Mouse (Mus musculus): ENCODE results near the gene Tprg. TPM values are rescaled to one million over a fixed set of nuclear protein-coding genes. Genes with fewer than 3 reads are reported as not detected.
A peak's percentile ranks its signal among the peaks of the same experiment; 100 is the strongest.

The Tprg gene
- total RNA-seq (2017), result not detected in 2 replicates

DNA sequence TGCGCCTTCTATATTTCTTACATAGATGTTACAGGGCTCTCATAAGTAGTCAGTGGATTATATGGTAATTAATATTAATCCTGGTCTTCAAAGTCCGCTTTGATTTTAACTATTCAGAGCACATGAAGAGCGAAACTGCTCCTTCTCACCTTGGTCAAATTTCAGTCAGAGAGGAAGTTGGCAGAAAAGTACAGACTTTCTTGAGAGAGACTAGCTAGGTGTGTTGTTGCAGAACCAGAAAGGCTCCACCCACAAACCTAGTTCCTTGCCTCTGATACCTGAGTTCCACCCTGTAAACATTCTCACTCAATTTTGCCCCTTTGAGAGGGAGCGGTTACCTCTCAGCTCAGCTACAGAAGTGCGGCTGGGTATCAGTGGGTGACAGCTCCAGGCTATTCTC, at the start of gene Tprg:
Tprg (plus strand) TSS at position 301 of the 400 bp plus-strand sequence.
- ATAC-seq (ENCODE audit: extremely low read depth, insufficient number of reproducible peaks, low FRiP score, poor library complexity, severe bottlenecking), result no peak

DNA sequence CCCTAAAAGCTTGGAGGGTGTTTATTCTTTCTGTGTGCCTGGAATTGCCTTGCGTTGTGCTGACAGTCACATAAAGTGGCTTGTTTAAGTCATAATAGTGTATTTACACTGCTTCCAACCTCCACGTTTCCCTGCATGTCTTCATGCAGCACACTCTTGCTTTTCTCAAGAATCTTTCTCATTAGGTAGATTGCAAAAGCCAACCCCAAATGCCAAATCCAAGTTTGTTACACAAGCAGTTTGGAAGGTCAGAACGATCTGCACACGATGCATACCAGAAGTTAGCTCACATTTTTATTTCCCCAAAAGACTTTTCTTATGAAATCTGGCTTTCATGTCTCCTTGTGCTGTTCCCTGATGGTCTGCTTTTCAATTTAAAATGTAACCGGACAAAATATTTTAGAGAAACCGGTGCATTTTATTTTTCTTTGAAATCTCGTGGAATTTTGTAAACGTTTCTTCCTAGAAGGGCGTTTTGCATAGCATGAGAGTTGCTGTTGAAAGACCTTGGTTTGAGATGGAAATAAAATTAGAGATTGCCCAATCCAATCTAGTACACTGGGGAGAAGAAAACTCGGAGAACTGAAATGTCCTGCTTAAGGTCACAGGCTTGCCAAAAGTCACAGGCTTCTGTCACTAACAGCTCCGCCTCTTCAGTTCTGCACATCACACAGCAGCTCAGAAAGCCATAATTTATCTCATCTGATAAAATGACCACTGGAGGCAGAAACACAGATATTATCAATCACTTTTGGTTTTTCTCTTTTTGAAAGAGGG, 48.2 kb upstream of the Tprg start:
- ATAC-seq (ENCODE audit: extremely low read depth, insufficient number of reproducible peaks, low FRiP score, poor library complexity, severe bottlenecking), result no peak

DNA sequence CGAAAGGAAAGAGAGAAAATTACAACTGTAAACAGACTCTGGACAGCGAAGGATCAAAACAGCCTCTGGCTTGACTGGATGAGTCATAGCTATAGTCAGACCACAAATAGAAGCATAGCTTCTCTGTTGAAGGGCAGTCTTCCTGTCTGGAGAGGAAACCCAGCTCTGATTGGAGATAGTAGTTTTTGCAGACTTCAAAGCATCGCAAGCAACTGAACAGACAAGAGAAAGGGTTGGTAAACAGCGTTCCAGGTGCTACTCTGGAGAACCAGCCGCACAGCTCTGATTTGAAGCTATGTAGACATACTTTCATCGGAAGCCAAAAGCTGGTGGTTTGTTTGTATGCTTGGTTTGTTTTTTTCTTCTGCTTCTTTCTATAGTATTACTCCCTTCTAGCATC, 37.7 kb upstream of the Tprg start:
- ATAC-seq (ENCODE audit: extremely low read depth, insufficient number of reproducible peaks, low FRiP score, poor library complexity, severe bottlenecking), result no peak

DNA sequence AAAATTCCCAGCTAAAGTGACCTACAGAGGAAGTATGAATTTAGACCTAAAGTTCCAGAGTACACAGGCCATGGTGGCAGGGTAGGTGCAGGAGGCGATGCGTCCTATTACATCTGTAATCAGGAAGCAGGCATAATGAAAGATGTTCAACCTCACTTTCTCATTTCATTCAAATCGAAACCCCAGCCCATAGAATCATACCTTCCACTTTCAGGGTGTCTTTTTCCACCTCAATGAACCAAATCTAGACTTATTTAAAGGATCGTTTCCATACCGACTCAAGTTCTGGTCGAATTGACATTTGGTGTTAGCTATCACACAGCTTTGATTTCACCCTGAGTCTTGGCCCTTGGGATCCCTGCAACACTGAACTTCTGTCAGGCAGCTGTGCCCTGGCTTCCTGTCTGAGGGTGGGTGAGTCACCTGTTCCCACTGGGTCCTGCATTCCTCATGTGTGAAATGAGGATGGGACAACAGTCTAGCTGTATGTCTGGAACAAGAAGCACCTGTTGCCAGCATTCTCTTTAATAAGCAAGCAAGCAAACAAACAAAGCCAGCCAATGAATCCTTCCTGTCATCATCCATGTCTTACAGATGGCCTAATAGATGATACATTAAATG, 36.4 kb upstream of the Tprg start:
- ATAC-seq (ENCODE audit: extremely low read depth, insufficient number of reproducible peaks, low FRiP score, poor library complexity, severe bottlenecking), result no peak

DNA sequence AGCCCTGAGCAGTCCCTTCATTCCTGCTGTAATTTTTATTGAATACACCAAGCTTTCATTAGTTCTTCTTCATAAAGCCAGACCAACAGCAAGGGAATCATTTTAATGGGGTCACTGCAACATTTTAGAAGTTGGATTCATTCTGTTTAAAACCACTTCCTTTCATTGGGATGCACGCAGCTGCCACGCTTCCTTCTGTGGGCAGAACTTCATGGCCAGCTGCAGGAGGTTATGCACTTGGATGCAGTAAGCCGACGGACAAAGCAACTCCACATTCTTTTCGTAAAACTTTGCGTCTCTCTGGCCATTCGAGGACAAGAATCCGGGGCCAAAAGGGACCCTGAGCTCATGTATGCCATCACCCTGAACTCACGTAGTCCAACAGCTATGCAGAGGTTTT, 35.5 kb upstream of the Tprg start:
- ATAC-seq (ENCODE audit: extremely low read depth, insufficient number of reproducible peaks, low FRiP score, poor library complexity, severe bottlenecking), result no peak

DNA sequence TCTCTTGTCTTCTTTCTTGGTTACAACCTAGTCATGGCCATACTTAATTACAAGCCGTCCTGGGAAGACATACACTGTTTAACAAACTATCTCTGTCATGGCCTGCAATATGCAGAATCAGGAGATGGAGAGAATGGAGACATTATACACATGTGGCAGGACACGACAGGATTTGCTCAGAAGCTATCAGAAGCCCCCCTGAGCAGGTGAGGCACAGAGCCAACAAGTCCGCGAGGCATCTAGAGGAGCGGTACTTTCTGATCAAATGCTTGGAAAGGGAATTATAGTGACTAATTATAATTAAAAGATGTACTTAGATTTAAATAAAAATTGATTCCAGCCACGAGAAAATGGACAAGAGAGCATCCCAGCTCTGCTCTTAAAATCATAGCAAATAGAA, 32.0 kb upstream of the Tprg start:
- no peak for ATAC-seq (ENCODE audit: extremely low read depth, insufficient number of reproducible peaks, low FRiP score, poor library complexity, severe bottlenecking)

DNA sequence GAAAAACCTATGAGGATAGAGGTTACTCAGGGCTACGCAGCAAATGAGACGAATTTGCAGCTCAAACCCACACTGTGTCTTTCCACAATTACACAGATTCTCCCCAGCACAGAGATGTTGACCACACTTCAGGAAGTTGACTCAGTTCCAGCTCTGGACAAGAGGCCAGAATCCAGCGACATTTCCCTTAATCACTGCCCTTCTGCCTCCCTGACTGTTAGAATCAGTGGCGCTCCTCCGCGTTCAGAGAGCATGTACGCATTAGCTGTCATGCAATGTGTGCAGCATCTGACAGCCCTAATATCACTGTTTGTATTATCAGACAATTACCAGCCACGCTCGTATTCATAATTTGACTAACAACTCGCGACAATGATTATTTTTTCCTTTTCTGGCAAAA, 31.4 kb upstream of the Tprg start:
- ATAC-seq (ENCODE audit: extremely low read depth, insufficient number of reproducible peaks, low FRiP score, poor library complexity, severe bottlenecking), result no peak

DNA sequence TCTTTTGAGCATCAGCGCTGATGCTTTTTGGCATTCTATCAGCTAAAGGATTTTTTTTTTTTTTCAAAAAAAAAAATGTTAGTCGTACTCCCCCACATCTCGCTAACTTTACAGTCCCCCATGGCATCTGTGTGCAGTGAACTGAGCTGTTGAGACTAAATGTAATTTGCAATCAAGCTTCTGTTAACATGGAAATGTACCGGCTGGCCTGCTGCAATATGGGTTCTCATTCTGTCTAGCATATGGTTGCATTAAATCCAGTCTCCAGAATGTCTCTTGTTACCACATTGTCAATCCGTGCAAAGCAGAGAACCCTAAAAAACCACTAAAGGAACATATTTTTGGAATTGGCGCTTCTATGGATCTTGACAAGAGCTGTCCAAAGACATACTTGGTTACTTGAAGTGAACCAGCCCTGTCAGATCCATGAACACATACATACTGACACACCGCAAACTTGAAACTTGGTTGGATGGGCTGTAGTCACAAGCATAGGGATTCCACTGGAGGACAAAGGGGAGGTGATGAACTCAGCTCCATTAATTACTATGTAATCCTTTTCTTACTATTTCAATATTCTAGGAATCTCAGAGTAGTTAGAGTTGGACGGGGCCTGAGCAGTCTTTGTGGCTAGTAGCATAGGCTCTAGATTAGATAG, 30.9 kb upstream of the Tprg start:
- ATAC-seq (ENCODE audit: extremely low read depth, insufficient number of reproducible peaks, low FRiP score, poor library complexity, severe bottlenecking), result no peak

DNA sequence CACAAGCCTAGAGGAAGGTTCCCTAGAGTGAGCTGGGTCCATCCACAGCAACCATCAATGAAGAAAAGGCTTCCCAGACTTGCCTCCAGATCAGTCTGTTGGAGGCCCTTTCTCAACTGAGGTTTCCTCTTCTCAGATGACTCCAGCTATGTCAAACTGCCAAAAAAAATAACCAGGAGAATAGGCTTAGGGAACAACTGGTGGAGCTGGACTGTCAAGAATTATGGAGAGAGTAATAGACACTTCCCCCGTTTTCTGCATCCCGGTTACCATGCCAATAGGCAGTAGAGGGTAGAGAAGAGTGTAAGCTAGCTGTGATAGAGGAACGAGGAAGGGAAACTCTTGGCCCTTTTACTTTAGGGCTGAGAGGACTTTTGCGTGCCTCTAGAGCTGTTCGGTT, 24.3 kb upstream of the Tprg start:
- ATAC-seq (ENCODE audit: extremely low read depth, insufficient number of reproducible peaks, low FRiP score, poor library complexity, severe bottlenecking), result no peak

DNA sequence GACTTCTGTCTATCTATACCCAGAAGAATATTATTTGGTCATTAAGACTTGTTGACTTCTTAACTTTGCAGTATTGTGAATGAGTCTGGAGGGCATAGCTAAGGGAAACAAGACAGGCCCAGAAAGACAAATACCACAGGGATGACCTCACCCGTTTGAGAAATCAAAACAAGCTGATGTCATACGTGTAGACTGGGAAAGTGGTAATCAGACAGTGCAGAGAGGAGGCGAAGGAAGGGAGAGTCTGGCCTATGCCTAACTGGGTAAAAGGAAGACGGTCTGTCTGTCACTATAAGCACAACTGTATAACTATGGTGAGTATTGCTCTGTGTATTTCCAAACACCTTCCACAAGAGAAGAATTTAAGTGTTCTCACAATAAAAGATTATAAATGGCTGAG, 23.7 kb upstream of the Tprg start:
- no peak for ATAC-seq (ENCODE audit: extremely low read depth, insufficient number of reproducible peaks, low FRiP score, poor library complexity, severe bottlenecking)

DNA sequence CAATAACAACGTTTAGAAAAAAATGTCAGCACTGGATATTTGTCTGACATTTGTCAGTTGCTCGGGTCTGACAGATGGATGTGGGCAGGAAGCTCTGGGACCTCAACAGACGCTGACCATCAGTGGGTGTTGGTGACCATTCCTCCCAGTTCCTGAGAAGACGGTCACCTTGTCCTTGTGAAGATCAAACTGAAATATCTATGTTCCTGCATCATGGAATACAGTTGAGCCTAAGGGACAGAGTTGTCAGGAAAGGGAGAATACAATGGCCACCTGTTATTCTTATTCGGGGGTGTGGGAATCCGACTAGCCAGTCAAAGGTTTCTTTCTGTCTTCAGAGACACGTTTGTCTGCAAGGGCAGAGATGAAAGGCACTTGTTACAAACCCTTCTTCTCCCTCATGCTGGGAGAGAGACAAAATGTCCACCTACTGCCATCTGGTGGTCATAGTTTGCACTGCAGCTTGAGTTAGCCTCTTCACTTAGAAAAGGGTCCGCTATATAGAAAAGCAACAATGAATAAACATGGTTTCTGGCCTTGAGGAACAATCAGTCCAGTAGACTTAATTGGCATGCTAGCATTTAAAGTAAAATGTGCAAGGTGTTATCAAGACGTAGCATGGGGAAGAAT, 23.0 kb upstream of the Tprg start:
- peak; percentile 72; the same call in 1 of the 2 replicates for ATAC-seq (ENCODE audit: extremely low read depth, insufficient number of reproducible peaks, low FRiP score, poor library complexity, severe bottlenecking)

DNA sequence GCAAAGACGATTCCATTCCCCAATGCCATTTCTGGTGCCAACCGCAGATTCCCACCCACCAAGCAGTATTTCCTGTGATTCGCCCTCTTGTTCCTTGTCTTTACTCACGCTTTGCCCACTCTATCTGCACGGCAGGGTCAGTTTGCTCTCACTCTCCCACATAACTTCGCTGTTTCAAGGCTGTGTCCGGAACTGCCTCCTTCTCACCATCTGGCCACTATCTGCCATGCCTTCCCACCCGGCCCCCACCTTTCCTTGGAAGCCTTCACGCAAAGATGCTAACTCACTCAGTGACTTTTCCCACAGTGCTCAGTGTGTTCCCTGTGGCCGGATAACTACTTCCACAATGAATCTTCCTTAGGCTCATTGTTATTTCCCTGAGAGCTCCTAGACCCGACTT, 21.4 kb upstream of the Tprg start:
- no peak for ATAC-seq (ENCODE audit: extremely low read depth, insufficient number of reproducible peaks, low FRiP score, poor library complexity, severe bottlenecking)

DNA sequence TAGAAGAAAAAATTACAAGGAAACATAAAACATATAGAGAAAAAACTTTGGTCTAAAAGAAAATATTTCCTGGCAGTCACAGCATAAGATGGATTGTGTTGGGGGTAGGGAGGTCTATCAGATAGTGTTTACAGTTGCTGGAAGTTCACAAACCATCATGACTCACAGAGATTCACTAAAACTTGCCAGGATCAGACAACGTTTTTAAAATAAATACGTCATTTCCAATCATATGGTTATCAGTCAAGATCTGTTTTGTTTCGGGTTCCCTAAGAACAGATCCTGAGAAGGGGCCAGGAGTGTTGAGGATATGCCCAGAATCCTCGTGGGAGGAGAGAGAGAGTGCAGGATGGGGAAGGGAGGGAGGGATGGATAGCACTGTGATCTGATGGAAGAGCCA, 18.3 kb upstream of the Tprg start:
- no peak for ATAC-seq (ENCODE audit: extremely low read depth, insufficient number of reproducible peaks, low FRiP score, poor library complexity, severe bottlenecking)

DNA sequence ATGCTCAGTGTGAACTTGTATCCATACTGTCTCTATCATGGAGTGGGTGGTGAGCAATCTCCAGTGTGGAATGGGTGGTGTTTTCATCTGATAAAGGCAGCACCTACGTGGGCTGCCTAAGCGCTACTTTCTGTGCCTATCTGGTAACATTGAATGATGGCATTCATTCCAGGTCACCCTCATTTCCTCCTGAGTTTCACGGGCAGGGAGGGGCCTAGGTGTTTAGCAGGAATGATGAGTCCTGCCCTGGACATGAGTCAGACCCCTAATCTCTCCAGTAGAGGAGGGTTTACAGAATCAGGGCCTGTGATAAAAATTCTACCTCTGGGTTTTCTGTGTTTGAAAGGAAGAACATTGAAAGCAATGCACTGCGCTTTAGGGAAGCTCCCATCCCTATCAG, 4.1 kb upstream of the Tprg start:
- no peak for ATAC-seq (ENCODE audit: extremely low read depth, insufficient number of reproducible peaks, low FRiP score, poor library complexity, severe bottlenecking)

DNA sequence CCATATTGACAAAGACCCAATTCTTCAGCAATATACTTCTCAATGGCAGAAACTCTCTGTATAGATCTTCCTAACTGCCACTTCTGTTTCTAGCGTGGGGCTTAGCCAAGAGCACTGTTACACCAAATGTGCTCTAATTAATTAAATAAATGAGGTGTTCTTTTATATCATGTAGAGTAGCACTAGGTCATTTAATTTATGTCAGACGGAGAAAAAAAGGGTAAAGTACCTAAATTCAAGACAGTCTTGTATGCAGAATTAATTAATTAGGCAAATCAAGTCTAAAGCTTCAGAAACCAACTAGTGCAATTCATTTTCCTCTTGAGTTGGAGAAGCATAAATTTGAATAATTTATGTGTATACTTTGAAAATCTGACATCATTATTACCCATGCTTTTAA, 7.1 kb downstream of the Tprg start:
- no peak for ATAC-seq (ENCODE audit: extremely low read depth, insufficient number of reproducible peaks, low FRiP score, poor library complexity, severe bottlenecking)

DNA sequence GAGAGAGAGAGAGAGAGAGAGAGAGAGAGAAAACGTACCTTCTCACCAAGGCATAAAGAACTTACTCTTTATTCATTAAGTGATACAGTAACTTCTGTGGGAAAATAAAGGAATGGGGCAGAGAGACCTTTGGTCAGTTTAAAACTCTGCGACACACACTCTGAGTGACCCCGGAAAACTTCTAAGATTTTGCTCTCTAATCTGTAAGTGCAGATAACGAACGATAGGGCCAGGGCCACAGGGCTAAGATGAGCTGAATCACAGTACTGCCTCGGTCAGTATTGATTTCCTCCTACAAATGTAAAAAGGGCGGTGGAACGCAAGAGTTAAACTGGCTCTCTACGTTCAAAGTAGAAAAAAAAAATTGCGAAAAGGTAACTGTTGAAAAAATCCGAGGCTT, 8.9 kb downstream of the Tprg start:
- no peak for ATAC-seq (ENCODE audit: extremely low read depth, insufficient number of reproducible peaks, low FRiP score, poor library complexity, severe bottlenecking)

DNA sequence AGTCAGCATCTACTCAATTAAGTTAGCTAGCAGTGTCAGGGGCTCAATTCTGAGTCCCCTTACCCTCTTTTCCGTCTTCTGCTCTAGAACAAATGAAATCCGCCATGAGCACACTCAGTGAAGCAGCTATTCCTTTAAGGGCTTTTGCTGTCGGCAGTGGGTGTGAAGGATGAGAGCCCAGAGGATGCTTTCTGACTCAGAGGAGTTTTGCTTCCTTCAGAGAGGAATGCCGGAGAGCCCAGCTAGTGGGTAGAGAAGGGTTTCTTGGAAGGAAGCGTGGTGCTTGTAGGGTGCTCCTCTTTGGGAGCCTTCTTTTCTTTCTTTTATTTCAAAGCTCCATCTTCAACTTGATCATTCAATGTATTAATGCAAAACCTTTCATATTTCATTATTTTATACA, 10.1 kb downstream of the Tprg start:
- no peak for ATAC-seq (ENCODE audit: extremely low read depth, insufficient number of reproducible peaks, low FRiP score, poor library complexity, severe bottlenecking)

DNA sequence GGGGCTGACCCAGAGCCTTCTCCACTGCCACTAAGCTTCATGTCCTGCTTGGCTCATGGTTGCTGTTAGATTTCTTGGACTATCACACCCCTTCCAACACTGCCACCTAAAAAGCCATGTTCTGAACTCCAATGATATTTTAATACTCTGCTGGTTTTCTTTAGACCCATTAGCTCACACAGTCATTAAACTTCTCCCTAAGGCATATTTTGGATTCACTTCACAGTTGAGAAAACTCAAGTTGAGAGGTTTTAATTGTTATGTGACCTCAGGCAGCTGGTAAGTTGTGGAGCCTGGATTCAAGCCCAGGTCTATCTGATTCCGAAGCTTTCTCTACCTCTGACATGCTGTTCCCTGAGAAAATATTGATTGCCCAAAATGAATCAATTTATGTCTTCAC, 11.6 kb downstream of the Tprg start:
- no peak for ATAC-seq (ENCODE audit: extremely low read depth, insufficient number of reproducible peaks, low FRiP score, poor library complexity, severe bottlenecking)

DNA sequence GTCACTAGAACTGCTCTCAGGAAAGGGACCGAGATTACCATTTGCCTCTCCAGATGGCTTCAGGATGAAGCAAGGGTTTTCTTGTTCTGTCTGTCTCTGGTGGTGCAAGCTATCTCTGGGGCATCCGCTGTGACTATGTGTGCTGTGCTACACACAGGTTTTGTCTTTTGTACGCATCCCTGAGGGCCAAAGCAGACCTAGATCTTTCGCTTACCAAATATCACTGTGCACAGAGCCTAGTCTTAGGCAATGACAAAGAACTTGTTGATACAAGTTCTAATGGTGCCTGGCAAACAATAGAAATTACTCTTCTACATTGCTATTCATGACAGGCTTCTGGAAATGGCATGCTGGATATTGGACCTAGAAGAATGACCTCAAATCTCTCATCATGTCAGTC, 16.0 kb downstream of the Tprg start:
- no peak for ATAC-seq (ENCODE audit: extremely low read depth, insufficient number of reproducible peaks, low FRiP score, poor library complexity, severe bottlenecking)

DNA sequence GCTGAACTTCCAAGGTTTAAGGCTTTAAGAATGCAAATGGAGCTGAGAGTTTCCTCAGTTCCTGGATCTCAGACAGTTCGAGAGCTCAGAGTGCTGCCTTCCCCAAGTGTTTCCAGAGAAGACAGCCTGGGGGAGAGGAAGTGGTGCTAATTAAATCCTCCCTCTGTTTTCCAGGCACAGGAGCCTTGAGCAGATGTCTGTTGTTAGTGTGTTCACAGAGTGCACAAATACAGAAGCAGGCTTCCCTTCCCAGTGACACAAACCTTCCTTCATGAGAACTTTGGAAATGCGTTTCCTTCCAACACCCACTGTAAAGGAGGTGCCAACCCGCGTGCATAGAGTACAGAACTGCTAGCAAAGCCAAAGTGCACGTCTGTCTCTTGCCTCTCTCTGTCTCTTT, 27.4 kb downstream of the Tprg start:
- ATAC-seq (ENCODE audit: extremely low read depth, insufficient number of reproducible peaks, low FRiP score, poor library complexity, severe bottlenecking), result no peak
